Mouse (Mus musculus): ENCODE data around the gene Opn5.

- TF ChIP-seq CTCF (IDR thresholded peaks at IDR 0.05; ENCODE audit: borderline replicate concordance, extremely low read depth, insufficient read depth, insufficient read length) (no peak), POLR2A (IDR thresholded peaks at IDR 0.05; ENCODE audit: borderline replicate concordance, extremely low read depth, insufficient read depth, insufficient read length, poor library complexity, severe bottlenecking) (no peak)
Measured at GRCm38 (mm10) chr17:42582281-42583028, 28.7 kb downstream of the Opn5 start.
